Mouse (Mus musculus) E14TG2a.4 (cell line): ENCODE data around the gene Phlda1.

Experiments
- CTCF ChIP-seq: conservative IDR thresholded peaks from 2 replicates; pipeline ENCODE4 v1.5.1; 2014; ENCODE audit warnings: low read length
- NANOG ChIP-seq: IDR thresholded peaks from 2 replicates; pipeline ENCODE4 v1.6.1; 2014; ENCODE audit warnings: borderline replicate concordance, low read length, mixed read lengths

DNA sequence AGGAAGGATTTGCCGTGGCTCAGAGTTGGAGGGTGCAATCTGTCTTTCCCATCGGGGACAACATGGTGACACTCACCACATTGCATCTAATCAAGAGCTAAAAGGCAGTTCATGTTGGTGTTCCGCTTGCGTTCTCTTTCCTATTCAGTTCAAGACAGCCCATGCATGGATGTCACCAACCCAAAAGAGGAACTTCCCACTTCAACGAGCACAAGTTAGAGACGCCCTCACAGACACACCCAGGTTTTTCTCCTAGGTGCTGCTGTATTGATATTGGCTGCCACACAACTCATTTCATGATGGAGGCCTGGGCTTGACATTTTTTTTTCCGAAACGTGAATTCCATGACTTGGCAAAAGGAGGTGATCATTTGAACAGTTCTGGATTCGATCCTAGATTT is 34.9 kb upstream of the Phlda1 start:
- TF ChIP-seq CTCF: no peak
- TF ChIP-seq NANOG: no peak
